Mouse (Mus musculus) G1E (cell line): ENCODE measurements around the gene Dnajb2. TPM values are rescaled to one million over a fixed set of nuclear protein-coding genes. Genes with fewer than 3 reads are reported as not detected.
A peak's percentile ranks its signal among the peaks of the same experiment; 100 is the strongest.

Source experiments
- ATAC-seq: 2 replicates; pipeline ENCODE4 v1.8.0; 2016; ENCODE audit warnings: mild to moderate bottlenecking; ENCODE audit not compliant: insufficient number of reproducible peaks, poor library complexity, low FRiP score, severe bottlenecking; ENCODE audit errors: extremely low read depth
- DNase-seq: peaks from one replicate; pipeline ENCODE4 v3.0.0; 2012; ENCODE audit warnings: low spot score
- H3K27me3 ChIP-seq: 2 replicates; pipeline ENCODE4 v1.6.1; 2012; ENCODE audit warnings: mild to moderate bottlenecking, low read length, inconsistent platforms; ENCODE audit not compliant: insufficient read depth
- H3K36me3 ChIP-seq: replicated peaks from 2 replicates; pipeline ENCODE3; 2012; ENCODE audit warnings: mild to moderate bottlenecking, inconsistent platforms
- H3K4me1 ChIP-seq: 2 replicates; pipeline ENCODE4 v1.6.1; 2012; ENCODE audit warnings: low read depth, low read length, inconsistent platforms, mixed read lengths; ENCODE audit not compliant: insufficient read depth
- H3K4me3 ChIP-seq: 2 replicates; pipeline ENCODE4 v1.5.1; 2012; ENCODE audit warnings: low read depth, mild to moderate bottlenecking, inconsistent platforms, low read length, moderate library complexity, mixed read lengths
- H3K9me3 ChIP-seq: replicated peaks from 2 replicates; pipeline ENCODE4 v1.6.1; 2012; ENCODE audit warnings: inconsistent platforms
- CTCF ChIP-seq: IDR thresholded peaks from 2 replicates; pipeline ENCODE4 v1.5.1; 2012; ENCODE audit warnings: low read depth, low read length, inconsistent platforms, mixed read lengths
- GATA1 ChIP-seq: IDR thresholded peaks from 2 replicates; pipeline ENCODE4 v1.6.1; 2012; ENCODE audit warnings: borderline replicate concordance, low read length, inconsistent platforms, mixed read lengths
- GATA2 ChIP-seq: IDR thresholded peaks from 2 replicates; pipeline ENCODE4 v1.6.1; 2012; ENCODE audit warnings: low read depth, low read length, inconsistent platforms, borderline replicate concordance
- POLR2AphosphoS5 ChIP-seq: IDR thresholded peaks from 2 replicates; pipeline ENCODE4 v1.6.1; 2012; ENCODE audit warnings: low read depth, low read length, inconsistent platforms; ENCODE audit not compliant: insufficient replicate concordance
- TAL1 ChIP-seq: conservative IDR thresholded peaks from 2 replicates; pipeline ENCODE4 v1.6.1; 2012; ENCODE audit warnings: low read depth, low read length, inconsistent platforms, mixed read lengths
- polyA plus RNA-seq: library from polyadenylated mRNA; stranded (reverse); fragments of >175 nt; gene quantifications from 2 replicates; pipeline ENCODE4 v1.2.3, GENCODE M21; 2012
- total RNA-seq, 2 experiments: library from RNA; stranded (forward) in 1 of 2; stranded (reverse) in 1 of 2; fragments of 200-1000 nt in 1 of 2; fragments of >200 nt in 1 of 2; fragmentation: Nextera tagmentation in 1 of 2; gene quantifications; 2 replicates each; pipeline ENCODE4 v1.2.3; 2014 to 2017

Dnajb2 gene
- total and polyA plus RNA-seq, 3 experiments: 11.1 to 63.3 (median 13.9) TPM

- H3K4me3 ChIP-seq: peak overlapping the region; percentile 80
- TF ChIP-seq GATA1 (no peak), TAL1 (no peak), POLR2AphosphoS5 (no peak), GATA2 (no peak), CTCF (no peak)
- H3K4me1 ChIP-seq: peaks cover 47% of the 10 kb centered on the region
- H3K9me3 ChIP-seq: no peaks in the 10 kb centered on the region
- DNase-seq: peak; percentile 80
- peak; percentile 50; the same call in 1 of the 2 replicates for ATAC-seq
- peaks cover 72% of the 10 kb centered on the region for H3K36me3 ChIP-seq
- no peaks in the 10 kb centered on the region for H3K27me3 ChIP-seq
These were observed 43.8 kb upstream of the Dnajb2 start for GRCm38 (mm10) chr1:75192452-75192851.

- DNase-seq (no peak), ATAC-seq (no peak)
- no peak for TF ChIP-seq POLR2AphosphoS5
- Histone ChIP-seq H3K36me3 (peaks cover 55% of the 10 kb centered on the region), H3K27me3 (no peaks in the 10 kb centered on the region), H3K4me1 (no peaks in the 10 kb centered on the region), H3K4me3 (no peak overlapping the region), H3K9me3 (no peaks in the 10 kb centered on the region)
These were observed 35.0 kb upstream of the Dnajb2 start for GRCm38 (mm10) chr1:75201236-75201635.

- Histone ChIP-seq H3K36me3 (peaks cover 52% of the 10 kb centered on the region), H3K4me3 (no peak overlapping the region; the same call in 1 of the 2 replicates), H3K27me3 (no peaks in the 10 kb centered on the region), H3K4me1 (peaks cover 49% of the 10 kb centered on the region), H3K9me3 (no peaks in the 10 kb centered on the region)
- ATAC-seq: no peak
- DNase-seq: no peak
- TF ChIP-seq POLR2AphosphoS5 (no peak), GATA1 (no peak), CTCF (no peak), GATA2 (no peak), TAL1 (no peak)
These were observed 27.1 kb upstream of the Dnajb2 start for GRCm38 (mm10) chr1:75208967-75209678.

DNA sequence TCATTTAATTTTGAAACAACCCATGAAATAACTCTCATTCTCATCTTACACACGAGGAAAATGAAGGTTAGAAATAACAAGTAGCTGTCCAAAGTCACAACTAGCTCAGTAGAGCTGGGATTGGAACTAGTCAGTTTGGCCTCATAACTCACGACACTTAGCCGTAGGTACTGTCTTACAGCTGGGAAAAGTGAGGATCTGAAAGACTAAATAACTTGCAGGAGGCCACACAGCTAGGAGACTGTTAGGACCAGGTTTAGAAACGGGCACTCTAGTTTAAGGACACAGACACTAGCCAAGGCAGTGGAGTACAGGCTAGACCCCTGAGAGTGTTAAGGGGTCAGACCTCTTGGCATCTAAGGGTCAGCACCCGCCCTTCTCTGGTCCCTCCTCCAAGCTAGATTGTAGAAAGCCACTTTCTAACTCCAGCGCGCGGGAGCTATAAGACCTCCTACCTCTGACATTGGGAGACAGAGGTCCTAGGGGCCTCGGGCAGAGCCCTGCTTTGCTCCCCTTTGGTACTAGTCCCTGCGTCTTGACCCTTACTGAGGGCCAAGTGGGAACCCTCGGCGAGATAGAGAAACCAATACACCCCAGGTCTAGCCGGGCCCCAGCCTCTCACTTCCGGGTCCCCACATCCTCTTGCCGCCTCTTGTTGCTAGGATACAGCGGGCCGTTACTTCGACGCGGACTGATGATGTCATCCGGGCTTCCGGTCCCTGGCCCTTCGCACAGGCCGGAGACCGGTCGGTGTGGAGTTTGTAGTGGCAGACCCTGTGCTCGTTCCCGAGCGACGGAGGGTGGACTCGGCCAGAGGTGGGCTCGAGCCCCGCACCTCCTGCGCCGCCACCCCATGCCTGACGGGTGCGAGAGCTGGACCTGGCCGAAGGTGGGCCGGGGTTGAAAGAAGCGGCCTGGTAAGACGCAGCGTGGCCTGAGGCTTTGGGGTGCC is 25.8 kb upstream of the Dnajb2 start, which contains the start of the genes Glb1l and Stk16:
Gene Glb1l, minus strand, starts transcription at position 678 of the 952 bp plus-strand sequence.
Gene Stk16, plus strand, starts transcription at position 703 of the 952 bp plus-strand sequence.
- Histone ChIP-seq H3K4me1 (peaks cover 62% of the 10 kb centered on the region), H3K4me3 (peak within 1 kb of the TSS; percentile 75), H3K36me3 (peaks cover 65% of the 10 kb centered on the region), H3K9me3 (no peaks in the 10 kb centered on the region), H3K27me3 (no peaks in the 10 kb centered on the region)
- peak; percentile 90 for ATAC-seq
- no peak for TF ChIP-seq CTCF
- TF ChIP-seq GATA2: no peak
- no peak for TF ChIP-seq POLR2AphosphoS5
- no peak for TF ChIP-seq TAL1
- TF ChIP-seq GATA1: no peak
- peak; percentile 99 for DNase-seq

DNA sequence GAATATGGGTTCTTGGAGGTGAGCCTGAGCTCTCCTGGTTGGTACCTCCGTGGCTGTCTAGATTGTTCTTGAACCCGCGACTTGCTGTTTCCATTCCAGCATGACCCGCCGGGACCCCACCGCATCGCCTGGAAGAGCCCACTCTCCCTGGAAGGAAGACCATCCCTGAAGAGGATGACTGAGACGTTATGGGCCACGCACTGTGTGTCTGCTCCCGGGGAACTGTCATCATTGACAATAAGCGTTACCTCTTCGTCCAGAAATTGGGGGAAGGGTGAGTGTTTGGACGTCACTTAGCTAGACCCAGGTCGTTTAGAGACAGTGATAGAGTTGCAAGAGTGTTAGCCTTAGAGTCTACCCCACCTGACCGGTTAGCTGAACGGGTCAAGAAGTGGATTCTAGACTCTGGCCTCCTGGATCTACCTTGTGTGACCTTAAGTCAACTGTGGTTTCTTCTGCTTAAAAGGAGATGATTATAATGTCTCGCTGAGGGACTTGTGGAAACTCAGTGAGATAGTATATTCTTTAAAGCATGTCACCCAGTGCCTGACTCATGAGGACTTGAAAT is 25.0 kb upstream of the Dnajb2 start:
- peak overlapping the region; percentile 75 for H3K4me3 ChIP-seq
- TF ChIP-seq GATA2 (no peak), GATA1 (no peak), TAL1 (no peak), POLR2AphosphoS5 (no peak), CTCF (no peak)
- no peaks in the 10 kb centered on the region for H3K27me3 ChIP-seq
- ATAC-seq (no peak), DNase-seq (no peak)
- H3K9me3 ChIP-seq: no peaks in the 10 kb centered on the region
- H3K4me1 ChIP-seq: peaks cover 70% of the 10 kb centered on the region
- H3K36me3 ChIP-seq: peaks cover 69% of the 10 kb centered on the region

- Histone ChIP-seq H3K4me1 (peaks cover 83% of the 10 kb centered on the region), H3K27me3 (no peaks in the 10 kb centered on the region), H3K36me3 (peaks cover 76% of the 10 kb centered on the region), H3K9me3 (no peaks in the 10 kb centered on the region), H3K4me3 (peak overlapping the region; percentile 75; the same call in 1 of the 2 replicates)
- DNase-seq (no peak), ATAC-seq (no peak)
- TF ChIP-seq TAL1 (no peak), GATA1 (no peak), GATA2 (no peak), POLR2AphosphoS5 (no peak; the same call in 1 of the 2 replicates), CTCF (no peak)
These were observed 23.7 kb upstream of the Dnajb2 start for GRCm38 (mm10) chr1:75212542-75212941.
